Mouse (Mus musculus) heart, postnatal 0 days (tissue): ENCODE data around the gene Htatip2.

ENCODE experiments used
- CTCF ChIP-seq: IDR thresholded peaks from 2 replicates; pipeline ENCODE4 v1.5.1; 2016; ENCODE audit warnings: antibody characterized with exemption, control low read depth, low read depth
- EP300 ChIP-seq: IDR thresholded peaks from 2 replicates; pipeline ENCODE4 v1.6.1; 2016; ENCODE audit warnings: antibody characterized with exemption, low read depth

- TF ChIP-seq CTCF, result no peak
- TF ChIP-seq EP300, result no peak
Measured at GRCm38 (mm10) chr7:49787383-49787645, 28.4 kb downstream of the Htatip2 start.
